Mouse (Mus musculus) T-cell, adult 66 days (primary cell): ENCODE measurements around the gene Prr9. TPM values are rescaled to one million over a fixed set of nuclear protein-coding genes. Genes with fewer than 3 reads are reported as not detected.

Source experiments
- total RNA-seq, 2 experiments: library from RNA; stranded (reverse); gene quantifications; 3 replicates in 1 of 2; 4 replicates in 1 of 2; pipeline ENCODE4 v1.2.4; 2023

Prr9 gene
- not detected for total RNA-seq

GRCm38 (mm10) chr3:92123847-92124246, at the start of gene Prr9:
TSS of gene Prr9 (minus strand) at chr3:92123947.

DNA sequence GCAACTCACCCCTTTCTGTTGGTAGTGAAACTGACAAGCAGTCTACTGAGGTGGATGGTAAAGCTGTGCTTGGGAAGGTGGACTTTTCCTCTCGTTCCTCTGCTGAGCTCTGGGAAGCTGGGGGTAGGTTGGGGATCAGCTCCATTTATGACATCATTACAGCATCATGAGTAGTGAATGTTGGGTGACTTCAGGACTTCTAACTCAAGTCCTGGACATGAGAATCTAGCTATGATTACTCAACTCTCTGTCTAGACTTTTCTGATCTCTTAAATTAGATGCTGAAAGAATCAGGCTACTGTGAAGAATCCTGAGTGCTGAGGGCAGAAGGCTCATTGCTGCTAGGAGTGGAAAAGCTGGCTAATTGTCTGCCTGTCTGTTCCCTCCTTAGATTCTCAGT, 18.9 kb upstream of the Prr9 start, which contains the start of gene Lelp1:
Lelp1 (minus strand) TSS at position 101 of the 400 bp plus-strand sequence.

GRCm38 (mm10) chr3:92083042-92083441, 40.7 kb downstream of the Prr9 start, which contains the start of gene Lor:
TSS of gene Lor (minus strand) at chr3:92083142.

Other genes with a start within 250 kb of the Prr9 start
- gene Pglyrp3, start 109.4 kb downstream of the Prr9 start, total RNA-seq: not detected
- gene Lor, start 40.8 kb downstream of the Prr9 start, total RNA-seq: not detected
- gene Lelp1, start 18.8 kb upstream of the Prr9 start, total RNA-seq: not detected
- not detected for gene Sprr2a1, start 91.9 kb upstream of the Prr9 start, total RNA-seq
- not detected for gene Sprr2a2, start 92.0 kb upstream of the Prr9 start, total RNA-seq
- not detected for gene Sprr2a3, start 161.5 kb upstream of the Prr9 start, total RNA-seq
- gene Sprr2b, start 192.7 kb upstream of the Prr9 start, total RNA-seq: not detected
- not detected for gene Sprr2d, start 215.2 kb upstream of the Prr9 start, total RNA-seq
- not detected for gene Sprr2e, start 228.2 kb upstream of the Prr9 start, total RNA-seq
- gene Sprr2f, start 241.2 kb upstream of the Prr9 start, total RNA-seq: not detected